Mouse (Mus musculus): ENCODE data around the gene Tex19.1. TPM values are rescaled to one million over a fixed set of nuclear protein-coding genes. Genes with fewer than 3 reads are reported as not detected.

Gene Tex19.1
- total RNA-seq, 4 experiments from 2014 or later = not detected

GRCm38 (mm10) chr11:121143325-121144015 is 2.5 kb upstream of the Tex19.1 start:
- DNase-seq (ENCODE audit: low spot score in 2 of 2) = no peak

DNA sequence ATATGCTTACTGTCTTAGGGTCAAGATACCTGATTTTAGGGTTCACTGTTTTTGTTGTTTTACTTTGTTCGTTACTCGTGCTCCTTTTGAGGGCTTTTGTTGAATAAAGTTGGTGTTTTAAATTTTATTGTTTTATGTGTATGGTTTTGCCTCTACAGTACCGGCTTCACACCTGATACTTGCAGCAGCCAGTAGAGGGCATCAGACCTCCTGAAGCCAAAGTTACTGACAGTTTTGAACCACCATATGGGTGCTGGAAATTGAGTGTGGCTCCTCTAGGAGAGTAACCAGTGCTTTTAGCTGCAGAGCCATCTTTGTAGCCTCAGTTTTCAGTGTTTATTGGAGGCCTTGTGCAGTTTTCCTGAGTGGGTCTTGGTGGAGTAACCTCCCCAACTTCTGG is 2.2 kb downstream of the Tex19.1 start:
- DNase-seq (ENCODE audit: low spot score in 2 of 2) = no peak

DNA sequence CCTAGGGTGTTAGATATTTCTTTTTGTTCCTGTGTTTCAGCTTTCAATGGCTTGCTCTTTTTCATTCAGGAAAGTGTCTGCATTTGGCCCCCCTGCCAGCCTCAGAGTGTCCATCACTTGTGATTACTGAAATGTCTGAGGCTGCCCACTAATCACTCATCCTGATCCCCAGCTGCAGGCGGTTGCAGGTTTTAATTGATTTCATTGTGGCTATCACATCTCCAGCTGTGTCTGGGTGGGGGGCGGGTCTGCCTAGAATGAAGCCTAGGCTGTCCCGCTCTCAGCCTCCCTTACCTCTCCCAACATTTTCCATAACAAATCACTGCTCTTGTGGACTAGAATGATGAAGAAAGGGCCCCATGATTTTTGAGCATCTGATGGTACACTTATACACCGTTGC is 8.3 kb downstream of the Tex19.1 start:
- DNase-seq (ENCODE audit: low spot score in 2 of 2) = no peak

DNA sequence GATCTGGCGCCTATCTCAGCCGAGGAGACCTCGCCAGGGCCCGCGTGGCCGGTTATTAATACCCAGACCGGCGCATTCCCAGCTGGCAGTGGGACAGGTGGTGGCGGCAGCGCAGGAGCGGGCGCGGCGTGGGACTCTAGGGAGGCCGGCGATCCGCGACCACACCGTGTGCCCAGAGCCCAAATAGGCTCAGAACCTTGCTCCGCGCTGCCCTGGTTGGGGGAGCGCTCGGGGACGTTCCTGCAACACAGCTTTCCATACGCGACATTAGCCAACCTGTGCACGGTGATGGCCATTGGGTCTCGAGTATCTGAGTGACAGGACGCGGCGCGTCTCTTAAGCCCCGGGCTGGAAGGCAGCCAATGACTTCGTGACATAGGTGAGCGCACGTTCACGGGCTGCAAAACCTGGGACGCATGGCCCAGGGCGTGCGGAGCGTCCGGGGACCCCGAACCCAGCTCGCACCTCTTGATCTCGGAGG is 10.5 kb downstream of the Tex19.1 start:
- peak; percentile 68 to 80 for DNase-seq (ENCODE audit: low spot score in 2 of 2)

DNA sequence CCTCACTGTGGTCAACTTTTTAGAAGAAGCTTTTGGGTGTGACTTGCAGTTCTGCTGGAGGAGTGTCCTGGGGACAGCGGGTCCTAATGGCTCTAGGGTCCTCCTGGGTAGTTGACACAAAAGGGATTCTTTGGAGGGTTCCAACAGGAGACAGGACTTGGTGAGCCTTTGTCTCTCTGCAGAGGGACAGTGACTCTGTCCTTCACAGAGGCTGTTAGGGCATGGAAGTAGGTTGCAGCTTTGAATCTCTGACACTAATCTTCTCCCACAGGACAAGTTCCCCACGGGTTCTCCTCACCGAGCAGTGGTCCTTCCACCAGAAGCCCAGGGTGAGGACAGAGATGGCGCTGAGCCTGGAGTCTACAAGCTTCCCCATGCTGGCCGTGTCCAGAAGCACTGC is 14.0 kb downstream of the Tex19.1 start, which contains the start of gene Uts2r:
Uts2r (plus strand) TSS at position 301 of the 400 bp plus-strand sequence.
- no peak for DNase-seq (ENCODE audit: low spot score in 2 of 2)

GRCm38 (mm10) chr11:121160636-121161346 is 14.8 kb downstream of the Tex19.1 start:
- peak; percentile 72 to 85 for DNase-seq (ENCODE audit: low spot score in 2 of 2)

- no peak for DNase-seq (ENCODE audit: low spot score in 2 of 2)
These were observed 17.8 kb downstream of the Tex19.1 start for GRCm38 (mm10) chr11:121163751-121164150.

GRCm38 (mm10) chr11:121173203-121173602 is 27.3 kb downstream of the Tex19.1 start:
- DNase-seq (ENCODE audit: low spot score in 2 of 2) = peak in 1 of 2 experiments; percentile 14

GRCm38 (mm10) chr11:121174234-121174633 is 28.3 kb downstream of the Tex19.1 start:
- DNase-seq (ENCODE audit: low spot score in 2 of 2) = no peak

DNA sequence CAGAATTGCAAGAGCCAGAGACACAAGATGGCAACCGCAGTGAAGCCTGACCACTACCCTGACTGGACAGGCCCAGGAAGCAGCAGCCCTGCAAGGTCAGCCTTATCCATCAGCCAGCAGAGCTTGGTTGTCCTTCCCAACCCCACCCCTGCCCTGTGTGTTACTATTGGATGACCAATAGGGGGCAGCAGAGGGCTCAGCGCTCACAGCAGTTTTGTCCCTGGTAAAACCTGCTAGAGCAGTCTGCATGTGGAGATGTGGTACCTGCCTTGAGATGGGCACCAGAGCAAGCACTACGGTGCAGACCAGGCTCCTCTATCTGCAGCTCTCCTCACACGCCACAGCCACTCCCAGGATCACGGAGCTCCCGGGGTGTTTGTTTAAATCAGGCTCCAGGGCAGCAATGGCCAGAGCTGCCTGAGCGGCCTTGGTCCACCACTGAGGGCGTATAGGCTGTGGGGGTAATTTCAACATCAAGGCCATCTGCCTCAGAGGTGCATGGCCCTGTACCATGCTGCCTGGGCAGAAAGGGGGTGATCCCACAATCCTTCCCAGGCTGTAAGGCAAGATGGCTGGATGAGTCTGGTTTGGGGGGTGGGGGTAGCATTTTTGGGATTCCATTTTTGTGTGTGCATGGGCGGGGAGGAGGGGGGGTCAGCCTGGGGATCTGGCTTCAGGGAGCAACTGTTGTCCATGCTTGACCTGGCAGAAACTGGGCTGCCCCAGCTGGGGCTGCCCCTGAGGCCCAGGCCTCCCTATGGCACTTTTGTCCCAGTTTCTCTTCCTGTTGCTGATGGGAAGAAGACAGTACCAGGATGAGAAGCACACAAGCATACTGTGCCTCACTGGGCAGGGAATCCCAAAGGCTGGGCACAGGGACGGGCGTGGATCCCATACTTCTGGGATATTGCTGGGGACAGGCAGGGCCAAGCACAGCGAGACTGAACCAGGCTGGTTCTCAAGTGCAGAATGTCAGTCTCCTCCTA is 30.6 kb downstream of the Tex19.1 start:
- no peak for DNase-seq (ENCODE audit: low spot score in 2 of 2)

DNA sequence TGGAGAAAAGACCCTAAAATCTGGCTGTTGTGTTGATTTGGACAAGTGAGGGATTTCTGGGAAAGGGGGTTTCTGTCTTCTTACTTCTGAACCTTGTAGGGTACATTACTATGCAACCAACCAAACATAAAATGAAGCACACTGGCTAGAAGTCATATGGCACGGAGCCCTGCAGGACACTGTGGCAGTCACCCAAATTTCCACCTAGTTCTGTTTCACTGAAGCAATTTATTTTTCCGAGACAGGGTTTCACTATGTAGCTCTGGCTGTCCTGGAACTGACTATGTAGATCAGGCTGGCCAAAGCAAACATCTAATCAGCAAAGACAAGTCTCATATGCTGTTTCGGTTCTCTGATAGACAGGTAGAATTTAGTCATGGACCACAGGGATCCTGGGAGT is 43.7 kb downstream of the Tex19.1 start:
- peak; percentile 29 to 40 for DNase-seq (ENCODE audit: low spot score in 2 of 2)

- DNase-seq (ENCODE audit: low spot score in 2 of 2) = no peak
These were observed 46.8 kb downstream of the Tex19.1 start for GRCm38 (mm10) chr11:121192742-121193141.

DNA sequence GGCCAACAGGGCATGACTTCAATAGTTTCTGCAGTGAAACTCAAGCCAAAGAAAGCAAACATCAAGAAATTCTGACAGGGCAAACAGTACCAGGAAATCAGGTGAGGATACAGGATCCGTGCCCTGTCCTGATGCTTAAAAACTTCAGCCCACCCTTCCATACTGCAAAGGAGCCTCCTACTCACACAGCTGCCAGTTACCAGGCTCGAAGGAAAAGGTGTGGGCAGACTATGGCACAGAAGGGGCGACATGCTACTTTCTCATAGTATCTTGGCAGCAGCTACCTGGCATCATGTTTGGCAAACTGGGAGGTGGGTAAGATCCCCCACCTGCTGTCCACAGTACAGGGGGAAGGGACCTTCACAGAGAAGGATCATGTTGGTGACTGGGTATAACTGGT is 47.5 kb downstream of the Tex19.1 start:
- no peak for DNase-seq (ENCODE audit: low spot score in 2 of 2)

Other genes with a start within 250 kb of the Tex19.1 start
- gene Ccdc57, start 213.3 kb upstream of the Tex19.1 start, total RNA-seq (2022) = 1 to 10 TPM; 2.3 to 5.4 (median 3.6) TPM
- gene Slc16a3, start 197.7 kb upstream of the Tex19.1 start, total RNA-seq (2022) = 100 to 1,000 TPM; 268 to 367 (median 304) TPM
- 10 to 100 TPM; 50.9 to 64.8 (median 53.1) TPM for gene Csnk1d, start 154.8 kb upstream of the Tex19.1 start, total RNA-seq (2022)
- gene Cd7, start 106.7 kb upstream of the Tex19.1 start, total RNA-seq (2022) = not detected
- not detected for gene Sectm1b, start 82.6 kb upstream of the Tex19.1 start, total RNA-seq (2022)
- not detected for gene Sectm1a, start 64.9 kb upstream of the Tex19.1 start, total RNA-seq (2022)
- not detected for gene Tex19.2, start 27.5 kb upstream of the Tex19.1 start, total RNA-seq (2022)
- 1 to 10 TPM; 1.1 to 1.5 (median 1.3) TPM for gene Uts2r, start 14.1 kb downstream of the Tex19.1 start, total RNA-seq (2022)
- 1 to 10 TPM; 7.2 to 9.4 (median 8.7) TPM for gene Hexdc, start 58.3 kb downstream of the Tex19.1 start, total RNA-seq (2022)
- gene Ogfod3, start 58.6 kb downstream of the Tex19.1 start, total RNA-seq (2022) = 10 to 100 TPM; 10.2 to 13.4 (median 10.9) TPM
- gene Cybc1, start 83.2 kb downstream of the Tex19.1 start, total RNA-seq (2022) = 1 to 10 TPM; 2.8 to 3.8 (median 3.6) TPM
- 100 to 1,000 TPM in 3 of 4 experiments, 10 to 100 TPM in 1; 92.0 to 138 (median 119) TPM for gene Narf, start 91.1 kb downstream of the Tex19.1 start, total RNA-seq (2022)
- gene Foxk2, start 113.8 kb downstream of the Tex19.1 start, total RNA-seq (2022) = 10 to 100 TPM; 26.8 to 32.9 (median 28.0) TPM
- gene Wdr45b, start 208.3 kb downstream of the Tex19.1 start, total RNA-seq (2022) = 10 to 100 TPM; 14.4 to 23.0 (median 19.3) TPM
- gene Rab40b, start 242.1 kb downstream of the Tex19.1 start, total RNA-seq (2022) = 10 to 100 TPM; 13.2 to 23.0 (median 18.9) TPM

Data from gastrocnemius, adult 8-10 months (tissue).